Mouse (Mus musculus): Measurements from ENCODE around the gene Fpr2.
"Not testable (repeated sequence)": the region's sequence is repeated elsewhere in the genome, so short reads cannot be mapped to it uniquely, and the experiment has no call there.

Gene Fpr2

DNA sequence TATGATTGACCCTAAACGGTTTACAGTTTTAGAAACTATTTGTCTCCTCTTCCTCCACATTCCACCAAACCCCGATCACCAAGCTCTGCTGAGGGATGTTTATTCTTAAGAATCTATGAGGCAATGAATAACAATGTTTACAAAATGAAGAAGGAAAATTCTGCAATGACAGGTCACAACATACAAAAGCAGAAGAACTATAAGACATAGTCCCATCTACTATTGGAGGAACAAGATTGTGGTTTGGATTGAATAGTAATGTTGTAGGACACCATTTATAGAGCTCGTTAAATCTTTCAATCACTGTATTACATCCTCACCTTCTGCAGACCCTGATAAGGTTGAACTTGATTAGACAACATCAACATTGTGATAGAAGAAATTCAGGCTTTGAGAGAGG lies 5.0 kb upstream of the Fpr2 start:
- DNase-seq (ENCODE audit: low read depth, low spot score), result no peak

DNA sequence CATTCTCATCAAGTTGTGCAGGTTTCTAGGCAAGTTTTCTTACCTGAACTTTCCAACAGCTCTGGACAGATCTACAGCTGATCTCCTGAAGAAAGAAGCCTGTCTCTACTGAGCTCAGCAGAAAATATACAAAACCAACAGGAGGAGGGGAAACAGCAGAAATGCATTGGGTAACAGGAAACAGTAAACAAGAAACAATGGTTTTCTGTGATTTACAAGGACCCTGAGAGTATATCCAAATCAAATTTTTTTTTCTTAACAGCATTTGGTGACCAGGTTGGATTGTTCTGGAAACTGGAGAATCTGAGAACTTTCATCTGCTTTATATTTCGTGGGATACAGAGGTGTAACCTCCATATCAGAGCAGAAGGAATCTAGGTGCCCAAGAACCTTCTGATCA lies 3.8 kb upstream of the Fpr2 start, which contains the start of gene Fpr1:
Gene Fpr1 (minus strand): TSS at position 101 of the 400 bp plus-strand sequence.
- no peak for DNase-seq (ENCODE audit: low read depth, low spot score)

DNA sequence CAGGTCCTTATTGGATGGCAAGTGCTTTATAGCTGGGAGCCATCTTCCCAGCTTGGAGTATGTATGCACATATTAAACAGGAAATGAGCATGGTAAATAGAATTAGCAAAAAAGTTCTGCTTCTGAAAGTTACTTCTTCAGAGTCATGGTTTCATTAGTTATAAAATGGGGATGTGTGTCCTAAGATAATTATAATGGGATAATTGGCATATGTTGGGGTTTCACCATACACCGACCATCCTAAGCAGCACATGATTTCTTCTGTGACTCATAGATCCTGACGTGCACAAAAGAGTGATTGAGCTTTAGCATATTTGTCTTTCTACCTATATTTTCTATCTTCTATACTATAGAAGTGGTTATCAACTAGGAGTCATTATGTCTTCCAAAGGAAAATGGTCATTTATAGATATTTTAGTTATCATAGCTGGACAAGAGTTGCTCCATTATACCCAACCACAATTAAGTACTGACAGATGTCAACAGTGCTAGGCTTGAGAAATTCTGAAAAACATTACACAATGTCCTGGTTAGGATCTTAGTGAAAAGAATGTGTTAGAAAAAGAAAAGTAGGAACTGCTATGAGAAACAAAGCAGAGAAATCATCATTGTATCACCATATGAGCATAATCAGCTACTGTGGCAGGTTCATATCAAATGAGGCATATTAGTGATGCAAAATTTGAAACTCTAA lies 2.3 kb downstream of the Fpr2 start:
- no peak for DNase-seq (ENCODE audit: low read depth, low spot score)

DNA sequence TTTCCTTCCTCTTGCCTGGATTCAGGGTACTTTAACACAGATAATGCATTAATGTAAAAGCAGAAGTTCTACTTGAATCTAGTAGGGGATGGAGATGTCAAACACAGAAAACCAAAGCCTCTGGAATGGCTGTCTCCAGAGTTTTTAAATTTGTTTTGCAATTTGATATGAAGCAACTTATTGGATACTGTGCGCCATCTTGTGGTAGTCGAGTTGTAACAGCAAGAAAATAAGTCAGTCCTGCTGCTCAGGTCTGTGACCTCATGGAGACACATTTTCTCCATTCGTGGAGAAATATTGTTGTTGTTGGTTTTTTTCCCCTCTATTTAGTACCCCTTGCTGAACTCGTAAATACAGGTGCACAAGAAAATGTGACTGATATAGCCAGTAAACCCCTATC lies 8.4 kb downstream of the Fpr2 start:
- DNase-seq (ENCODE audit: low read depth, low spot score), result peak; percentile 38

DNA sequence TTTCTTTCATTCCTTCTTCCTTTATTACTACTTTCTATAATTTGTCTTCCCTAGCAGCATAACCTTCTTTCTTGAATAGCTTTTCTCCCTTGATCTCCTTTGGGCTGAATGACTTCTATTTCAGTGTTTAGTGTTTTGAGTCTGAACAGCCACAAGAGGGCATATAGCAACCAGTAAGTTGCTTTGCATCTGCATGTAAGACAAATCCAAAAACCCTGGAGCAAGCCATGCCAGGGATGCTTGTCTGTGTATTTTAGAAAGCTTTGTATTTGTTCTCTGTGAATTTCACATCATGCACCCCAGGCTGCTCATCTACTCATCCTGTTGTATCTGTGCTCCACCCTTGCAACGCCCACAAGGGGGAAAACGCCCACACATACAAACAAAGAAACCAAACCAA lies 11.6 kb downstream of the Fpr2 start:
- no peak for DNase-seq (ENCODE audit: low read depth, low spot score)

DNA sequence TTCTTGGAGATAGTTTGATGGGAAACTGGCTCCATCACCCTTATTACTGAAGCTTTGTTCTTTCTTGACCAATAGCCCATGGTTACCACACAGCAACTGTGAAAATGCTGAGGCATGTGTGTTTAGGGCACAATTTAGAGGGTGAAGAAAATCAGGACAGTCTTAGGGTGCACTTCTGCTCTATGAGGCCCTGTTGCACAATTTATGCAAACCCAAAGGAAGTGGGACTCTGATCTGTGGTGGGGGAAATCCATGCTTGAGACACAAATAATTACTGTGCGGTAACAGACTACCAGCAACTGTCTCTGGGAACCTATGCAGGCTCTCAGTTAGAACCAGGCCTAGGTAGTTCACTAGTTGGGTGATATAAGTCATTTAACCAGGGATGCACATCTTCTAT lies 13.1 kb downstream of the Fpr2 start:
- DNase-seq (ENCODE audit: low read depth, low spot score), result no peak

DNA sequence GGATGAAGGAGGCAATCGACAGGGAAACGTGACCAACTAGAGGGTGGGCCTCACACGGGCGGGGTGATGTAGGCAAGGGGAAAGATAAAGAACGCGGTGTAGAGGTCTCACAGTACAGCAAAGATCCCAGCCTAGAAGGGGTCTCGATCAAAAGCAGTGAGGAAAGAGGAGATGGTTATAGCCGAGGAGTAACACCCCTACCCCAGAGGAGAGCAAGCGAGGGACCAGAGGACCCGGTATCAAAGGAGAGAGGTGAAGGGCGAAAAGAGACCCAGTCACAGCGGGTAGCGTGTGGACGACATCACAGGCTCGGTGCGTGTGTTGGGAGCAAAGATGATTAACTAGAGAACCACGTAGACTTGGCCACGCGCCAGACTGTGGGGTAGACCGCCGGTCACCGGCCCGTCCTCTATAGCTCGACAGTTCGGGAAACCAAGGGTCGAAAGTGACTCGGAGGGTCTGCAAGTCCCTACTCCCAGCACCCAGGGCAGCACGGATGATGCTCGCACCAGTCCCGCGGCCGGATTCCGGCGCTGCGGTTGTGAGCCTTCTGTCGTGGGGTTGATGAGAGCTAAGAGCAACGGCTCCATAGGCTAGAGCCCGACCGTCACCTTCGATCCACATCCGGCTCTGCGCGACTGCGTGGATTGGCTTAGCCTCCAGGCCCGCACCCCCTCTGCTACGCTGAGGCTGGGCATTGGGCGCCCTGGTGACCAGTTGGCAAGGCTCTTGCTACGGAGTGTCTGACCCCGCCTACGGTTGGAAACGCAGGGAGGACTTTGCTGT lies 22.2 kb downstream of the Fpr2 start:
- peak; percentile 62 for DNase-seq (ENCODE audit: low read depth, low spot score)

DNA sequence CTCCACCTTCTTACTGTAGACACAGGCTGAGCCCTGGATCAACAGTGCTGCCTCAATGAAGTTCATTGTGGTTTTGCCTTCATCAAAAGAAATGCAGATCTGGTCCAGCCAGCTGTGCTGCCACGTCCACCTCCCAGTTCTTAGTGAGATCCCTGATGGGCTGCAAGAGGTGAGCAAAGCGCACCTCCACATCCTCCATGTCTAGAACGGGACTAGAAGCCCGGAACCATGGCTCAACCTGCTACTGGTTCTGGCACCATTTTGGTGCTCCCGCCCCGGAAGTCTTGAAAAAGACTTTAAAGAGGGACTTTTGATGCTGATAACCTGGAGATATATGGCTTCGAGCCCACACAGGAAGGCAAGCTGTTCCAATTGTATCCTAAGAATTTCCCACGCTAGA lies 25.0 kb downstream of the Fpr2 start:
- DNase-seq (ENCODE audit: low read depth, low spot score), result not testable (repeated sequence)

DNA sequence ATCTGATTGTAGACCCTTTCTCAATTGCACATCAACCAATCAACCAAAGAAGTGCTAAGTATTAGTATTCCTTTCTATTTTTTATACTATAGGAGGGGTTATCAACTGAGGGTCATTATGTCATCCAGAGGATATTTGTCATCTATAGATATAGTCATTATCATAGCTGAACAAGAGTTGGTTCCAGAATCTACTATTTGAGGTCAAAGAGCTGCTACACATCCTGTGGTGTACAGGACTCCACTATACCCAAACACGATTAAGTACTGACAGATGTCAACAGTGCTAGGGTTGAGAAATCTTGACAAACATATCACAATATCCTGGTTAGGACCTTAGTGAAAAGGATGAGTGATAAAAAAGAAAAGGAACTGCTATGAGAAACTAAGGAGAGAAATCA lies 29.8 kb downstream of the Fpr2 start:
- DNase-seq (ENCODE audit: low read depth, low spot score), result no peak

DNA sequence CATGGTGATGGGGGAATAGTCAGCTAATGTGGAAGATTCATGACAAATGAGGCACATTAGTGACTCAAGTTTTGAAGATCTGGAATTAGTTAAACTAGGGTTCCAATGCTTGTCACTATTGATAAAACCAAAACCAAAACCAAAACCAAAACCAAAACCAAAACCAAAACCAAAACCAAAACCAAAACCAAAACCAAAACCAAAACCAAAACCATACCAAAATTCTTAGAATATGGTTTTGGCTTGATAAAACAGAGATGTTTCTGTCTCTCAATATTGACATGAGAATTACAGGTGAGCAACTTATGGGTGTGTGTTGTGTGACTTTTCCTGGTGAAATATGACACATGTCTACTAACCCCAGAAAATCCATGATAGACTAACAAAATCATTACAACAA lies 30.2 kb downstream of the Fpr2 start:
- DNase-seq (ENCODE audit: low read depth, low spot score), result no peak

All from embryo, embryonic 11.5 days (tissue).